Mouse (Mus musculus): ENCODE data around the gene Serinc2. TPM values are rescaled to one million over a fixed set of nuclear protein-coding genes. Genes with fewer than 3 reads are reported as not detected.

The Serinc2 gene
- total RNA-seq, 2 experiments from 2014 or later, result 0.50 to 1.4 TPM

Other genes with a start within 250 kb of the Serinc2 start
- gene Col16a1, start 231.4 kb downstream of the Serinc2 start, total RNA-seq (2021), result 10 to 100 TPM; 15.6 to 18.7 TPM
- 10 to 100 TPM; 74.4 to 84.0 TPM for gene Pef1, start 176.6 kb downstream of the Serinc2 start, total RNA-seq (2021)
- under 1 TPM; 0.40 to 0.46 TPM for gene Hcrtr1, start 139.8 kb downstream of the Serinc2 start, total RNA-seq (2021)
- gene Tinagl1, start 104.1 kb downstream of the Serinc2 start, total RNA-seq (2021), result 100 to 1,000 TPM; 103 to 217 TPM
- not detected for gene Gm853, start 56.8 kb downstream of the Serinc2 start, total RNA-seq (2021)
- gene Fabp3, start 29.4 kb upstream of the Serinc2 start, total RNA-seq (2021), result 10 to 100 TPM; 17.0 to 48.9 TPM
- gene Gm10570, start 29.5 kb upstream of the Serinc2 start, total RNA-seq (2021), result not detected
- gene Zcchc17, start 80.7 kb upstream of the Serinc2 start, total RNA-seq (2021), result 10 to 100 TPM; 41.4 to 45.8 TPM
- gene Snrnp40, start 80.9 kb upstream of the Serinc2 start, total RNA-seq (2021), result 10 to 100 TPM; 30.3 to 34.6 TPM